Mouse (Mus musculus) embryo, embryonic 9.5 days (tissue): Measurements from ENCODE around the gene Fam71f1.

Experiments used
- DNase-seq: peaks from one replicate; pipeline ENCODE4 v3.0.0-alpha.2; 2017; ENCODE audit errors: extremely low spot score

The Fam71f1 gene

GRCm38 (mm10) chr6:29318879-29319278, at the start of gene Fam71f1:
Gene Fam71f1 (plus strand): TSS chr6:29319140.
- peak; percentile 18 for DNase-seq

- peak; percentile 28 for DNase-seq
Observed at GRCm38 (mm10) chr6:29270961-29271360, 48.0 kb upstream of the Fam71f1 start.

GRCm38 (mm10) chr6:29272312-29273072, 46.4 kb upstream of the Fam71f1 start, which contains the start of gene Hilpda:
Gene Hilpda (plus strand): TSS chr6:29272488.
- peak; percentile 95 for DNase-seq

DNA sequence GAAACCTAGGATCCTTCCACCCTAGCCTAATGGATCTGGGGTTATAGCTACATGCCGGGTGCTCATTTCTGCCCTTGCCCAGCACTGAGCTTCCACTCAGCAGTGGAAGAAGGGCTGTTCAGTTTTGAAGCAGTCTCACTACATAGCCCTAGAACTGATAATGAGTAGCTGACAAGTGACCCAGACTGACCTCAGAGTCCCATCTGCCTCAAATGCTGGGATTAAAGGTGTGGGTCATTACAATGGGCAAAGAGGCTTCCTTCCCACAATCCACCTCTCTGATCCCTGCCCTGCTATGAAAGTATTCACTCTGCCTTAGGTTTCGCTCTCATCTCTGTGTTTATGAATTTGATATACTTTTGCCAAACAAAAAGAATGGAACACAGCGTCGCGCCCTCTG, 42.2 kb upstream of the Fam71f1 start:
- no peak for DNase-seq

GRCm38 (mm10) chr6:29278513-29279267, 40.2 kb upstream of the Fam71f1 start:
- DNase-seq = peak; percentile 59

DNA sequence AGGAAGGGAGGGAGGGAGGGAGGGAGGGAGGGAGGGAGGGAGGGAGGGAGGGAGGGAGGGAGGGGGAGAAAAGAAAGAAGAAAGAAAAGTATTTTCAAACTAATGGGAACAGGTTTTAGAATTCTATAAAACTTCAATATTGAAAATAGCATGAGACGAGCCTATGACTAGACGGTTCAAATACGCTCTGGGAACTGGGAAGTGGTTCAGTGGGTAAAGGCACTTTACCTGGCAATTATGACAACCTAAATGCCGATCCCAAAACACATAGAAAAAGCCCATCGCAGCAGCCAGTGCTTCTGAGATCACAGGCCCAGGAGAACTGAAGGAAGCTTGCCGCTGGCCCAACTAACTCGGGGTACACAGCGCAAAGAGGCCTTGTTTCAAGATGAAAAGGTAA, 39.6 kb upstream of the Fam71f1 start, which contains the start of gene Fam71f2:
Gene Fam71f2 (plus strand): TSS at position 301 of the 400 bp plus-strand sequence.
- DNase-seq = no peak

DNA sequence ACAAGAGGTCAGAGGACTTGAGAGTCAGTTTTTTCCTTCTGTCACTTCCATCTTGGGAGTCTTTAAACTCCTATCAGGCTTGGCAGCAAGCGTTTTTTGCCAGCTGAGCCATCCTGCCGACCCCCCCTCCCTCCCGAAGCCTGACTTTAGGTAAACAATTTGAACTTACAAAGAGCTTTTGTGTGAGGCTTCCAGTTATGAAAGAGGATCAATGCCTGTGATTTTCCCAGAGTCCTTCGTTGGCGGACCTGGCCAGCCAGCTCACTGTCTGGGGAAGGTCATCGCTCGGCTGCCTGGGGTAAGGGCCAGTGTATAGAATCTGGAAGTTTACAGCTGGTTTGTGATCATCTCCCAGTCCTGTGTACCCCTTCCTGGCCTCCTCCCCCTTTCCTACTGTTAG, 38.3 kb upstream of the Fam71f1 start:
- no peak for DNase-seq

GRCm38 (mm10) chr6:29286870-29287269, 32.1 kb upstream of the Fam71f1 start:
- DNase-seq = no peak

DNA sequence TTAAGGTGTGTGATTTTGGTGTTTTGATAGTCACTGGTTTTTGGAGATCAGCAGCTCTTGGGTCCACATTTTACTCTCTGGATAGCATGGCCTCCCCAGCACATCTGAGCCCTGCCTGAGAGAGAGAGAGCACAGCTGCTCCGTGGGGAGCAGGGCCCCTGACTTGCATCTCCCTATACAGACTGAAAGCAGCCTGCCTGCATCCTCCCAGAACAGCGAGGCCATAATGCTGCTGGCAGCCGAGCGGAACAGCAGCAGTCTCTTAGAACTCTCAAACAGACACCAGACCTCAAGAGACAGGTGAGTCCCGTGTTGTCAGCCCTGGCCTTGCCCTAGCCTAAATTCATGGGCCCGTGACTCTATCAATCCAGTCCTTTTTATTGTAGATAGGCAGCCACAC, 31.5 kb upstream of the Fam71f1 start:
- DNase-seq = no peak

DNA sequence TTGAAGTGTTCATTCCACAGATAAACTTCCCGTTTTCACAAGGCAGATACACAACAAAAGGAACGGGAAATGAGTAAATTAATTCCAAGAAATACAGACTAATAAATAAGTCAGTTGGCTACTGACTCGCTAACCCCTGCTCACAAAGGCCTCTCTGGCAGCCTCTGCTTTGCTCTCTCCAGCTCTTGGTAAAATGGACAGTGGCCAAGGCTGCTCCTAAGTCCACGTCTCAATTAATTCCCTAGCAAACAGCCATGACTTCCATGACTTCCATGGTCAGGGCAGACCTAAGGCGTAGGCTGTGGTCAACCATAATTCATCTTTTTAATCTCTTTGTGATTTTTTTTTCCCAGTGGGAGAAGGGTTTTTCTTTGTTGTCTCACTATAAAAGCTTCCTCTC, 31.0 kb upstream of the Fam71f1 start:
- no peak for DNase-seq

DNA sequence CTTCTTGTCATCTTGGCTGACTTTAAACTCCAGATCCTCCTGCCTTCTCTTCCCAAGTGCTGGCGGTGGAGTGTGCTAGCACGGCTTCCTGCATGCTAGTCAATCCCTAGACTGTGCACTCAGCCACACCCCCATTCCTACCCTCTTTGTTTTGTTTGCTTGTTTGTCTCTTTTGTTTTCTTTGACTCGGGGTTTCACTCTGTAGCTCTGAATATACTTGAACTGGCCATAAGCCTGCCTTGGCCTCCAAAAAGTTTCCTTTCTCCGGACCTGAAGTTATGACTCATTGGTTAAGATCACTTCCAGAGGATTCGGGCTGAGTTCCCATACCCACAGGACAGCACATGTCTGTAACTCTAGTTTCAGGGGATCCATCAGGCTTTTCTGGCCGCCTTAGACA, 30.3 kb upstream of the Fam71f1 start:
- DNase-seq = no peak

- DNase-seq = no peak
Observed at GRCm38 (mm10) chr6:29299112-29299511, 19.8 kb upstream of the Fam71f1 start.

- DNase-seq = no peak
Observed at GRCm38 (mm10) chr6:29303251-29303650, 15.7 kb upstream of the Fam71f1 start.

DNA sequence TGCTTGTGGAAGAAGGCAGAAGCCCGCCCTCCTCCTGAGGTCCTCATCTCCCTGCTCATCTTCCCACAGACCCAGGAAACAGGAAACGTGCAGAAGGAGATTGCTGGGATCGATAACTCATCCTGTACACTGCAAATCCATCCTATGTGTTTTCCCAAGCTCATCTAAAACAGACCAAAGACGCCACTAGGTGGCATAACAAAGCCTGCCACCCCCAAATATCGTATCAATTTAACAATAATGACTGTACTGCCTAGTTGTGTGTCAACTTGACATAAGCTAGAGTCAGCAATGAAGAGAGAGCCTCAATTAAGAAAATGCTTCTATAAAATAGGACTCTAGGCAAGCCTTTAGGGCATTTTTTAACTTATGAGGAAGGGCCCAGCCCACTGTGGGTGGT, 15.2 kb upstream of the Fam71f1 start:
- no peak for DNase-seq

GRCm38 (mm10) chr6:29305462-29305861, 13.5 kb upstream of the Fam71f1 start:
- no peak for DNase-seq

- DNase-seq = no peak
Observed at GRCm38 (mm10) chr6:29308846-29309605, 9.9 kb upstream of the Fam71f1 start.

DNA sequence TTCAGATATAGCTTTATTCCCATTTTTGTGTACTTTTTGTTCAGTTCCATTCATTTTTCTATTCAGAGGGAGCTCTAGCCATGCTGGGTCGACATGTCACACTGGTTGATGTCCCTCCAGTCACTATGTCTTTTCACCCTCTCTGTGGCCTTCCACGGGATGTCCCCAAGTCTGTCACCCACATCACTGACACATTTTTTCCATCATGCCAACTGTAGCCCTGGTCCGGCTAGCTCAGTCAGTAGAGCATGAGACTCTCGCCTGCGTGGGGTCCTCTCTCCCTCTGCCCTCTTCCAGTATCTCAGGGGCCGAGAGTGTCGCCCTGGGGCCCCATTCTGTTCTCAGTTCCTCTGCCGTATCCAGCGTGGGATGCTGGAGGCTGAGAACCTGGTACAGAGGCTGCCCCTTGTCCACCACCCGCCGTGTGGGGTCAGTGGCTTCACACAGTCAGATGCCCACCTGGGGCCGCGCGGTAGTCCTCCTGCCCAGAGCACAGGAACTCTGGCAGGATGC, 5.2 kb upstream of the Fam71f1 start:
- DNase-seq = no peak

DNA sequence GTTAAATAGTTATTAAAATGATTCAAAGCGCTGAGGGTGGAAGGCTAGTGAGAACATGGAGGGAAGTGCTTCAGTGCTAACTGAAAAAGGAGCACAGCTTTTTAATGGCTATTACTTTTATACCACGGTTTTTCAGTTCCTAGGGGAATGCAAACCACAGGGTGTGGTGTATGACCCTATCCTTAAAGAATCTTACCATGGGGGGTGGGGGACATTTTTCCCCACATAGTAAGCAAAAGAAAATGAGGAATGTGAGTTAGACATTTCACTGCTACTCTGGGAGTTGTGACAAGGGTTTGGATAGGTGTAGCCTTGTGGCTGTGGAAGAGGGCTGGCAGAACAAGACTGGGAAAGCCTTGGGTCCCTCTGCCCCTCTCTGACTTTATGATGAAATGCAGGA, 1.7 kb upstream of the Fam71f1 start:
- DNase-seq = no peak

- no peak for DNase-seq
Observed at GRCm38 (mm10) chr6:29317941-29318340, 999 bp upstream of the Fam71f1 start.

DNA sequence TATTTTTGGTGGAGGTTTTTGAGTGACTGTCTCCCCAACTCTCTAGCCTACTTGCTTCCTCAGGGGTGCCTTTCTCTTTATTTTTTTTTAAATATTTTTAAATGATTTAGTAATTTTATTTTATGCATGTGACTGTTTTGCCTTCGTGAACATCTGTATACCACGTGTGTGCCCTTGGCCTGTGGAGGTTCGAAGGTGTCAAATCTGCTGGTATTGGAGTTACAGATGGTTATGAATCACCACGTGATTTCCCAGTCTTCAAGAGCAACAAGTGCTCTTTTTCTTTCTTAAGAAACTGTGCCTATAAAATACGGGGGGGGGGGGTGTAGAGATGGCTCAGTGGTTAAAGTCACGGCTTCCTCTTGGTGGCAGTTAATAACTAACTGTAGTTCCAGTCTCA, 2.6 kb downstream of the Fam71f1 start:
- DNase-seq = no peak

DNA sequence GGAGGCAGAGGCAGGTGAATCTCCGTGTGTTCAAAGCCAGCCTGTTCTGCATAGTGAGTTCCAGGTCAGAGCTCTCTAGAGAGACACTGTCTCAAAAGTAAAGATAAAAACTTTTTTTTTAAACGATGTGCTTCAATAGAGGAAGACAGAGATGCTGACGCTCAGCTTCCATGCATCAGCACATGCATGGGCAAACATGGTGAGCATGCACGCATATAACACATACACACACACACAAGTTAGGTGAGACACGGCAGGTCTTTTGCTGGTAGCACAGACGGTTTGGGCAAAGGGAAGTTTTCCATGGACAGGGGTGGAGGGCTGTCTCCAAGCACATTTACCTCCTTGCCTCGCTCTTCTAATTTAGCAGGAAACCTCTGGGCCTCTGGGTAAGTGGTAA, 3.2 kb downstream of the Fam71f1 start:
- DNase-seq = no peak

- no peak for DNase-seq
Observed at GRCm38 (mm10) chr6:29322735-29323134, 3.8 kb downstream of the Fam71f1 start.
